Comparison of ENCODE assay signal across 8 mouse cellular contexts in the genomic region with DNA sequence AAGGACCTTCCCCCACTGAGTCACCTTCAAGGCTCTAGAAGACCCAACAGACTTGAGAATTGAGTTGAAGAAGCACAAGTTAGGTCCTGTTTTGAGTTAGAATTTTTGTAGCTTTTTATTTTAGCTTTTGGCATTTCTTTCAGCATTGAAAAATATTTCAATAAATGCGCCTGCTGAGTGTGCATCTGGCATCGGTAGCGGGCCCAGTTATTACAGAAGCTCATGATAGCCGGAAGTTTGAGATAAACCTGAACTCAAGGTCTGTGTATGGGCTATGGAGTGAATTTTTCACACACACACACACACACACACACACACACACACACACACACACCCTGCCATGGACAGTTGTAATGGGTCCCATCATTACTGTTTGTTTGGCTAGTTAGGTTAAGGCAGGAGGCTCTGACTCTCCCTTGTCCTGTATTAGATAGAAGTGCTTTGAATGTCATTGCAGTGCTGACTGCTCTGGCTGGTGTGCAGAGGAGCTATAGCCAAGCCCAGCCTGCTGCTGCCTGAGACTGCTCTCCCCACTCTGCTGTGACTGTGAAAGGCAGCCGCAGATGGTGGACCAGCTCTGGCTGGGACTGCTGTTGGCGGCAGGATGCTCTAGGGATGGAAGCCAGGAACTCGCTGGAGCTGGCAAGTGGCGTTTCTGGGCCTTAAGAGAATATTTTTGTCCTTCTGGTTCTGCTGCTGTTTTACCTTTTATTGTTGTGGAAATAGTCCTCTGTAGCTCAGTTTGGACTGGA. TPM values are rescaled to one million over a fixed set of nuclear protein-coding genes. Genes with fewer than 3 reads are reported as not detected.
A peak's percentile ranks its signal among the peaks of the same experiment; 100 is the strongest.
DNase-seq lines count a peak whose midpoint lies in the region; ATAC-seq lines count a peak whose summit lies in the region.

No protein-coding gene starts in this region.

- H3K9ac ChIP-seq in neural tube, embryonic 14.5 days (replicated peaks; ENCODE audit: low read depth, low read length), result no peak overlapping the region

- no peaks in the 10 kb centered on the region for H3K36me3 ChIP-seq in neural tube, embryonic 14.5 days (ENCODE audit: control insufficient read depth, insufficient read depth, low read length)

- no peaks in the 10 kb centered on the region for H3K4me1 ChIP-seq in neural tube, embryonic 14.5 days (ENCODE audit: control insufficient read depth, insufficient read depth, low read length)

- ATAC-seq in neural tube, embryonic 14.5 days (ENCODE audit: low read depth), result peak; percentile 82; the same call in 1 of the 2 replicates
- ATAC-seq in activated CD4-positive, CD25-positive, alpha-beta regulatory T cell, adult 4 months, result no peak

- no peaks in the 10 kb centered on the region for H3K27me3 ChIP-seq in neural tube, embryonic 14.5 days (ENCODE audit: control insufficient read depth, insufficient read depth, low read length)

- H3K4me2 ChIP-seq in neural tube, embryonic 14.5 days (ENCODE audit: low read depth, low read length), result no peak overlapping the region

- 75% methylated on average over 8 of the region's 8 CpGs for WGBS in neural tube, embryonic 14.5 days

- H3K4me3 ChIP-seq in neural tube, embryonic 14.5 days (ENCODE audit: low read depth, low read length), result no peak overlapping the region

- no peaks in the 10 kb centered on the region for H3K9me3 ChIP-seq in neural tube, embryonic 14.5 days (ENCODE audit: control insufficient read depth, low read length)

- H3K27ac ChIP-seq in neural tube, embryonic 14.5 days (ENCODE audit: low read depth, low read length), result no peak overlapping the region

- DNase-seq in adrenal gland, postnatal 10 days, result peak; percentile 27
- no peak for DNase-seq in adrenal gland, postnatal 36 days
- peak; percentile 65 for DNase-seq in cerebellum, adult 11 months
- DNase-seq in gastrocnemius, postnatal 10 days, result peak; percentile 72
- DNase-seq in layer of hippocampus, adult 11-12 months (ENCODE audit: low spot score), result peak; percentile 82
- DNase-seq in yolk sac, embryonic 10.5 days (ENCODE audit: low spot score), result no peak

RNA-seq across cellular contexts. Expression of a gene that starts 17.9 kb away (rescaled TPM):
- total RNA-seq in adrenal gland, postnatal 10 days (2021), result 10 to 100 TPM; 10.2 to 26.9 TPM
- total RNA-seq in adrenal gland, postnatal 36 days (2021), result 1 to 10 TPM; 5.9 to 6.4 TPM
- 1 to 10 TPM; 7.4 to 8.8 TPM for total RNA-seq in gastrocnemius, postnatal 10 days (2021)
- polyA plus RNA-seq in neural tube, embryonic 14.5 days (2014; fragmentation: Nextera tagmentation; extraction: Ambion mirVana), result 2.0 and 2.7 TPM in 2 replicates
- under 1 TPM in 1 of 2 experiments, not detected in 1; 0.59 TPM for polyA plus RNA-seq in activated CD4-positive, CD25-positive, alpha-beta regulatory T cell, adult 4 months (2017; shearing (Covaris generic))

RNA-seq across cellular contexts. Expression of a gene that starts 59.5 kb away (rescaled TPM):
- total RNA-seq in adrenal gland, postnatal 10 days (2021), result 1 to 10 TPM; 7.3 to 9.1 TPM
- 1 to 10 TPM; 3.3 to 5.2 TPM for total RNA-seq in adrenal gland, postnatal 36 days (2021)
- total RNA-seq in gastrocnemius, postnatal 10 days (2021), result under 1 TPM; 0.73 to 0.90 TPM
- 63.8 and 70.1 TPM in 2 replicates for polyA plus RNA-seq in neural tube, embryonic 14.5 days (2014; fragmentation: Nextera tagmentation; extraction: Ambion mirVana)
- polyA plus RNA-seq in activated CD4-positive, CD25-positive, alpha-beta regulatory T cell, adult 4 months (2017; shearing (Covaris generic)), result 1 to 10 TPM; 1.8 to 1.9 TPM

Comparison
In these comparisons a context has a peak if more than half of its experiments do, and no peak if none do; other contexts are left out.
1. DNase-seq: peak in adrenal gland, postnatal 10 days (single experiment), cerebellum, adult 11 months (single experiment), gastrocnemius, postnatal 10 days (single experiment) and layer of hippocampus, adult 11-12 months (single experiment); none in adrenal gland, postnatal 36 days (0 of 2) and yolk sac, embryonic 10.5 days (single experiment).